Mouse (Mus musculus) hematopoietic stem cell, adult 5-6 weeks (primary cell): ENCODE data around the gene Skiv2l. TPM values are rescaled to one million over a fixed set of nuclear protein-coding genes. Genes with fewer than 3 reads are reported as not detected.

Source experiments
- ATAC-seq, 2 experiments: fragments of 125-278 bp in 1 of 2; replicated peaks in 1 of 2; 2 replicates each; pipeline ENCODE4 v1.8.0; 2016 to 2017; ENCODE audit warnings: inconsistent platforms in 2 of 2, mild to moderate bottlenecking in 2 of 2, moderate number of reproducible peaks in 2 of 2, low read depth in 1 of 2, moderate TSS enrichment in 1 of 2; ENCODE audit not compliant: low FRiP score in 2 of 2, poor library complexity in 2 of 2, severe bottlenecking in 2 of 2, insufficient read depth in 1 of 2, low TSS enrichment in 1 of 2
- total RNA-seq: library from RNA; stranded (forward); fragments of 172-1452, 232-1000 nt; gene quantifications from 2 replicates; pipeline ENCODE4 v1.2.3, GENCODE M21; 2017

Skiv2l gene
- total RNA-seq, result 44.0 and 55.5 TPM in 2 replicates

GRCm38 (mm10) chr17:34849722-34850516 is at the start of gene Skiv2l, which contains the start of gene Nelfe:
Gene Skiv2l, minus strand, starts transcription at chr17:34850210.
Gene Nelfe, plus strand, starts transcription at chr17:34850391.
- ATAC-seq, result peak; percentile 97

DNA sequence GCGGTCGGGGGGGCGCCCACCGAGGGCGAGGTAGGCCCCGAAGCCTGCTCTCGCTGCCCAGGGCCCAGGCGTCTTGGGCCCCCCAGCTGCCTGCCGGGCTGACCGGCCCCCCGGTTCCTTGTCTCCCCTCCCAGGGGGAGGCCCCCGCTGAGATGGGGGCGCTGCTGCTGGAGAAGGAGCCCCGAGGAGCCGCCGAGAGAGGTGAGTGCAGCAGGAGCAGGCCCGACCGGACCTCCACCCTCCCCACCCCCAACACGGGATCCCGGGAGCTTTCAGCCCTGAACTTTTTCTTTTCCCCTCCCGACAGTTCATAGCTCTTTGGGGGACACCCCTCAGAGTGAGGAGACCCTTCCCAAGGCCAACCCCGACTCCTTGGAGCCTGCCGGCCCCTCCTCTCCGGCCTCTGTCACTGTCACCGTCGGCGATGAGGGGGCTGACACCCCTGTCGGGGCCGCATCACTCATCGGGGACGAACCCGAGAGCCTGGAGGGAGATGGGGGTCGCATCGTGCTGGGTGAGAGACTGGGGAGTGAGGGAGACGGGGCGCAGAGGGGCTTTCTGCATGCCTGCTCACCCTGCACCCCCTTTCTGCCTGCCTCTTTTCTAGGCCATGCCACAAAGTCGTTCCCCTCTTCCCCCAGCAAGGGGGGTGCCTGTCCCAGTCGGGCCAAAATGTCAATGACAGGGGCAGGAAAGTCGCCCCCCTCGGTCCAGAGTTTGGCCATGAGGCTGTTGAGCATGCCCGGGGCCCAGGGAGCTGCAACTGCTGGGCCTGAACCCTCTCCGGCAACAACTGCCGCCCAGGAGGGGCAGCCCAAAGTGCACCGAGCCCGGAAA is 49.3 kb upstream of the Skiv2l start:
- no peak; a peak in 1 of 4 replicates for ATAC-seq

- ATAC-seq, result no peak
Measured at GRCm38 (mm10) chr17:34898706-34899052, 48.7 kb upstream of the Skiv2l start.

GRCm38 (mm10) chr17:34898160-34898586 is 48.2 kb upstream of the Skiv2l start, which contains the start of the genes C2 and Ehmt2:
Gene C2, minus strand, starts transcription at chr17:34898265.
Gene Ehmt2, plus strand, starts transcription at chr17:34898469.
- peak in 1 of 2 experiments; percentile 37; a peak in 2 of 4 replicates for ATAC-seq

- ATAC-seq, result no peak
Measured at GRCm38 (mm10) chr17:34897373-34898159, 47.6 kb upstream of the Skiv2l start.

DNA sequence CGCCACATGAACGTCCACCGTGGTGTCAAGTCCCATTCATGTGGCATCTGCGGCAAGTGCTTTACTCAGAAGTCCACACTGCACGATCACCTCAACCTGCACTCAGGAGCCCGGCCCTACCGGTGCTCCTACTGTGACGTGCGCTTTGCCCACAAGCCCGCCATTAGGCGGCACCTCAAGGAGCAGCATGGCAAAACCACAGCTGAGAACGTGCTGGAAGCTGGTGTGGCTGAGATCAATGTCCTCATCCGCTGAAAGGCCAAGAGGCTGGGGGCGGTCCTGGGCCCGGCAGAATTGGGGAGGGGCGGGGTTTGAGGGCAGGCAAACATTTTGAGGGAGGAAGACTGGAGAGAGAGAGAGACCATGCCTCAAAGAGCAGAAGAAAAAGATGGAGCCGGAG is 46.4 kb upstream of the Skiv2l start:
- no peak for ATAC-seq

DNA sequence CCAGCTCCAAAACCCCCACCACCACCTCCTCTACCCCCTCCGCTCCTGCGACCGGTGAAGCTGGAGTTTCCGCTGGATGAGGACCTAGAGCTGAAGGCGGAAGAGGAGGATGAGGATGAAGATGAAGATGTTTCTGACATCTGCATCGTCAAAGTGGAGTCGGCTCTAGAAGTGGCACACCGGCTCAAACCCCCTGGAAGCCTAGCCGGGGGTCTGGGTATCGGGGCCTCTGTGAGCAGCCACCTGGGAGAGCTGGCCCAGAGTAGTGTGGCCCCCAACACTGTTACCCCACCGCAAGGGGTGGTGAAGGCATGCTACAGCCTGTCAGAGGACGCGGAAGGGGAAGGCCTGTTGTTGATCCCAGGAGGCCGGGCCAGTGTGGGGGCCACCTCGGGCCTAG is 45.7 kb upstream of the Skiv2l start:
- ATAC-seq, result no peak

GRCm38 (mm10) chr17:34894801-34895530 is 45.0 kb upstream of the Skiv2l start:
- ATAC-seq, result no peak

GRCm38 (mm10) chr17:34894074-34894597 is 44.1 kb upstream of the Skiv2l start:
- peak; percentile 59 to 62 for ATAC-seq

DNA sequence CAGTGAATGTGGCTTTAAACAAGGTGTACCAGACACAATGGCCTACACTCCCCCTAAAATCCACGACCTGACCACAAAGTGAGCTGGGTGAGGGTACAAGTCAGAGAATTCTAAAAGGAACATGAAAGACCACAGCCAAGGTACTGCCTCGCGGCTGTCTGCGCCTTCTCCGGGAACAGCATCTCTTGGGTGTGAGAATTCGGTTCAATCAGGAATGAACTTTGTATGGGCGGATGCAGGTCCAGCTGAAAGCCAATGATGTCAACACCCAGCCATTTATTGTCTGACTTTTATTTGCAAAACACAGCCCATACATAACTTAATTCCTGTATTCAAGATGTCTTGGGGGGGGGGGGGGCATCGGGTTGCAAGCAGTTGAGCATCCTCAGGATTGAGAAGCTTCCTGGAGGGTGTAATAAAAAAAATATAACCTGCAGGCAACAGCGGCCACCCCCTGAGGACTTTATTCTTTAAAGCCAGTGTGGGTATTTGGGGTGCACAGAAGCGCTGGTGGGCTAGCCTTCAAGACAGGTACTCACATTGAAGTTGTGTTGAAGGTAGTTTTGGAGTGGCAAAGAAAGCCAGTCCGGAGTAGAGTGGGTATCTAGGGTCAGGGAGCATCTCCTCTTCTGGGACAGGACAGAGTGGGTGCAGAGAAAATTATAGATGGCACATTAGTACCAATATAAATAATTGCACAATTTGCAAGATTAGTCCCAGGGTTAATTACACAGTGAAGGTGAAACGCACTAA is 43.2 kb upstream of the Skiv2l start:
- ATAC-seq, result no peak

GRCm38 (mm10) chr17:34891377-34891776 is 41.4 kb upstream of the Skiv2l start:
- ATAC-seq, result no peak

DNA sequence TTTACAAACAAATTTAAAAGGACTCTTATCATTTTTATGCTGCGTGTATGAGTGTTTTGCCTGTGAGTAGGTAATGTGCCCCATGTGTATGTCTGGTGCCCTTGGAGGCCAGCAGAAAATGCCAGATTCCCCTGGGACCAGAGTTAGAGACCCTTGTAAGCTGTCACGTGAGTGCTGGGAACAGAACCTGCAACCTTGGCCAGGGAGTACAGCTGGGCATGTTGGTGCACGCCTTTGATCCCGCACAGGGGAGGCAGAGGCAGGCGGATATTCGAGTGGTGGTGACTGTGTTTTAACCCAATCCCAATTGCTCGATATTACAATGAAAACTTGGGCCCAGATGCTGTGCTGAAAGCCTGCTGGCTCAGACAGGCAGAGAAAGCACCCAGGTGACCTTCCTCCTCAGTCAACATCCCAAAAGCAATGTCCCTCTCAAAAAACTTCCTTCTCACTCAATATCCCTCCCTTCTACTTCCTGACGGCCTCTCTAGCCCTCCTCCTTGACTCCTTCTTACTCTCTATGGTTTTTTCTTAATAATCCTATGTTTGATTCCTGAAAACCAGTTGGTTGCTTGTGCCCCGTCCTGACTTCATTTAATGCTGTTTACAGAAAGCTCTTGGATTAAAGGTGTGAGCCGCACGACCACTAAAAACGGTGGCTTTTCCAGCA is 40.2 kb upstream of the Skiv2l start:
- no peak for ATAC-seq

- no peak for ATAC-seq
Measured at GRCm38 (mm10) chr17:34887942-34888341, 37.9 kb upstream of the Skiv2l start.

DNA sequence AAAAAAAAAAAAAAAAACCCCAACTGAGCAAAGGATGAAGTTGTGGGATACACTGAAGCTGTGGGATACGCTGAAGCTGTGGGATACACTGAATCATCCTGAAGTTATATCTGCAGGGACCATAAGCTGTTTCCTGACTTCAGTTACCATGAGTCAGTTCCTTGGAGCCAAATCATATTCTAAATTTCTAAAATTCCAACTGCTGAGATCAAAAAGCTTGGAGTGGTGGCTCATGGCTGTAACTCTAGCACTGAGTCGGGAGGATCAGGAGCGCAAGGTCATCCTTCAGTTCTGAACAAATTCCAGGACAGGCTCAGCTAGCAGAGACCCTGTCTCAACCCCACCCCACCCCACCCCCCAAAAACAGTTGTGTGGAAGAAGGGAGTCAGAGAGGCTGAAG is 35.6 kb upstream of the Skiv2l start:
- ATAC-seq, result no peak

DNA sequence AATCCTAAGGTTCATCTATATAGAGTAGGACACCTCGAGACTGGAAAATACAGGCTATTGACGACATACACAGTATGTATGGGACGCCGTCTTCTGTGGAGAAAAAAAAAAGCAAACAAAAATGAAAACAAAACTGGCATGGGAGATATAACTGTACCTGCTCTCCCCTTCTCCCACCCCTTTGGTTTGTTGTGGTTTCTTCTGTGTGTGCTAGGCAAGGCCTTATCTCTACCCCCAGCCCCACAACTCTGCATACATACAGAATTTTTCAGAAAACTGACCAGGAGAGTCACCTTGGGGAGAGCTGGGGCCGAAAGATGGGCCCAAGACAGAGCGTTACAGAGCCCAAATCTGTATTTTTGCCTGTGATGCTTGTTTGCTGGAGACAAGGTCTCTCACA is 34.7 kb upstream of the Skiv2l start:
- no peak for ATAC-seq

GRCm38 (mm10) chr17:34883332-34883731 is 33.3 kb upstream of the Skiv2l start:
- peak; percentile 49 to 66; a peak in 2 of 4 replicates for ATAC-seq
